Mouse (Mus musculus) kidney, postnatal 10 days (tissue): ENCODE measurements around the gene Fbxo47.

Experiments used
- DNase-seq: peaks from one replicate; pipeline ENCODE4 v3.0.0; 2021; ENCODE audit warnings: mixed read lengths

The Fbxo47 gene

GRCm38 (mm10) chr11:97810356-97810755 is 73.6 kb downstream of the Fbxo47 start:
- DNase-seq: no peak

- no peak for DNase-seq
These were observed 74.5 kb downstream of the Fbxo47 start for GRCm38 (mm10) chr11:97809235-97810121.

- peak; percentile 72 for DNase-seq
These were observed 75.2 kb downstream of the Fbxo47 start for GRCm38 (mm10) chr11:97808621-97809234.

GRCm38 (mm10) chr11:97808093-97808492 is 75.9 kb downstream of the Fbxo47 start:
- DNase-seq: peak; percentile 78

GRCm38 (mm10) chr11:97807626-97808025 is 76.3 kb downstream of the Fbxo47 start:
- peak; percentile 38 for DNase-seq

- no peak for DNase-seq
These were observed 77.4 kb downstream of the Fbxo47 start for GRCm38 (mm10) chr11:97806613-97806964.

GRCm38 (mm10) chr11:97805662-97806612 is 78.0 kb downstream of the Fbxo47 start:
- DNase-seq: peak; percentile 51

- DNase-seq: peak; percentile 78
These were observed 78.9 kb downstream of the Fbxo47 start for GRCm38 (mm10) chr11:97804841-97805661.

GRCm38 (mm10) chr11:97803847-97804246 is 80.1 kb downstream of the Fbxo47 start:
- DNase-seq: peak; percentile 12
